Mouse (Mus musculus) spleen, adult 2 months (tissue): Measurements from ENCODE around the gene Itpk1. TPM values are rescaled to one million over a fixed set of nuclear protein-coding genes. Genes with fewer than 3 reads are reported as not detected.

Experiments
- DNase-seq, 2 experiments: peaks; one replicate each; pipeline versions ENCODE4 v3.0.0 to v3.0.0-alpha.2; 2012 to 2021; ENCODE audit warnings: low spot score in 2 of 2, low read depth in 1 of 2
- H3K27ac ChIP-seq: fragments of 200-500 bp; 2 replicates; pipeline ENCODE4 v1.5.1; 2012; ENCODE audit warnings: low read length, inconsistent platforms; ENCODE audit not compliant: insufficient read depth
- H3K27me3 ChIP-seq: fragments of 200-500 bp; 2 replicates; pipeline ENCODE4 v1.6.1; 2012; ENCODE audit warnings: mild to moderate bottlenecking, moderate library complexity, low read length, inconsistent platforms; ENCODE audit not compliant: control insufficient read depth, insufficient read depth
- H3K36me3 ChIP-seq: fragments of 200-500 bp; 2 replicates; pipeline ENCODE4 v1.6.1; 2012; ENCODE audit warnings: mild to moderate bottlenecking, low read length, inconsistent platforms; ENCODE audit not compliant: control insufficient read depth, insufficient read depth
- H3K4me1 ChIP-seq: fragments of 200-500 bp; 2 replicates; pipeline ENCODE4 v1.6.1; 2011; ENCODE audit warnings: inconsistent platforms; ENCODE audit not compliant: control insufficient read depth, insufficient read depth, insufficient read length
- H3K4me3 ChIP-seq: fragments of 200-500 bp; 2 replicates; pipeline ENCODE4 v1.5.1; 2011; ENCODE audit warnings: mild to moderate bottlenecking, inconsistent platforms; ENCODE audit not compliant: insufficient read depth, insufficient read length; ENCODE audit errors: extremely low read depth
- CTCF ChIP-seq: fragments of 200-500 bp; IDR thresholded peaks from 2 replicates; pipeline ENCODE4 v1.5.1; 2011; ENCODE audit warnings: mild to moderate bottlenecking, inconsistent platforms; ENCODE audit not compliant: insufficient read depth, insufficient read length, insufficient replicate concordance; ENCODE audit errors: extremely low read depth
- POLR2A ChIP-seq: fragments of 200-500 bp; IDR thresholded peaks from 2 replicates; pipeline ENCODE4 v1.6.1; 2011; ENCODE audit warnings: low read depth, low read length, inconsistent platforms
- WGBS: fragments of 180-500 bp; shearing (Covaris S2); methylation state at CpG from one replicate; pipeline ENCODE4 v1.1.7; 2018; 5-methylcytosine and 5-hydroxymethylcytosine counted together
- polyA plus RNA-seq: library from polyadenylated mRNA; depleted of rRNA; stranded (reverse); fragments of >200 nt; gene quantifications from 2 replicates; pipeline ENCODE4 v1.2.3, GENCODE M21; 2012

Gene Itpk1
- polyA plus RNA-seq, 1 experiment, result 22.2 TPM

DNA sequence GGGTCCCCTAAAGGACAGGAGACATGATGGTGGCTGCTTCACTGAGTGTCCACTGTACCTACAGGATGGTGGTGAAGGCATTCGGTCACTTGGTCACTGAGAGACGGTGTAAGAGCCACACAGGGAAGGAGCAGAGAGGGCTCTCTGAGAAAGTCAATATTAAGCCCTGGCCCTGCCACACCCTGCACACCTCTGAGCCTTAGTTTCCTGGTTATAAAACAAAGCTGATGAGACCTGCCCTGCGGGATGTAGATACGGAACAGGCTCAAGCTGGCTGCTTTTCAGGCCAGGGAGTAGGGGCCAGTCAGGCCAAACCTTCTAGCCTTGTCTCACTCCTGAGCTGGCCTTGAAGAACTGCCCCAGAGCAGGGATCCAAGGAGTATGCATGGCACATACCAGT, 82.9 kb downstream of the Itpk1 start:
- H3K4me3 ChIP-seq, result no peak overlapping the region
- DNase-seq, result no peak
- no peaks in the 10 kb centered on the region for H3K27me3 ChIP-seq
- 95% methylated on average over 4 of the region's 4 CpGs for WGBS
- peak overlapping the region; percentile 22; the same call in 1 of the 2 replicates for H3K27ac ChIP-seq
- peaks cover 18% of the 10 kb centered on the region; the same call in 1 of the 2 replicates for H3K4me1 ChIP-seq
- H3K36me3 ChIP-seq, result no peaks in the 10 kb centered on the region
- TF ChIP-seq POLR2A (no peak), CTCF (no peak)

DNA sequence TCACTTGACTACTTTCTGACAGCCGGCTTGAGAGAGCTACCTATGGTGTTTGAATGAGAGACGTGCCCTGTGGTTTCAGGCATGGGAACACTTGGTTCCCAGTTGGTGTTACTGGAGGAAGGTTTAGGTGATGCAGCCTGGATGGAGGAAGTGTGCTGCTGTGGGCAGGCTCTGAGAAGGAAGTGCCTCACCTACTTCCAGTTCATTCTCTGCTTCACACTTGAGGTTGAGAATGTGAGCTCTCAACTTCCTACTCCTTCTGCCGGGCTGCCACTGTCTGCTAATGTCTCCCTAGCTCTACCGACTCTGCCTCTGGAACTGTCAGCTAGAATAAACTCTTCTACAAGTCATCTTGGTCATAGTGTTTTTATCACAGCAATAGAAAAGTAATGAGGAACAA, 83.5 kb downstream of the Itpk1 start:
- TF ChIP-seq CTCF (no peak), POLR2A (no peak)
- Histone ChIP-seq H3K27me3 (no peaks in the 10 kb centered on the region), H3K36me3 (no peaks in the 10 kb centered on the region), H3K27ac (peak overlapping the region; percentile 28; the same call in 1 of the 2 replicates), H3K4me3 (no peak overlapping the region), H3K4me1 (peaks cover 18% of the 10 kb centered on the region; the same call in 1 of the 2 replicates)
- 65% methylated on average over 4 of the region's 4 CpGs for WGBS
- no peak for DNase-seq

DNA sequence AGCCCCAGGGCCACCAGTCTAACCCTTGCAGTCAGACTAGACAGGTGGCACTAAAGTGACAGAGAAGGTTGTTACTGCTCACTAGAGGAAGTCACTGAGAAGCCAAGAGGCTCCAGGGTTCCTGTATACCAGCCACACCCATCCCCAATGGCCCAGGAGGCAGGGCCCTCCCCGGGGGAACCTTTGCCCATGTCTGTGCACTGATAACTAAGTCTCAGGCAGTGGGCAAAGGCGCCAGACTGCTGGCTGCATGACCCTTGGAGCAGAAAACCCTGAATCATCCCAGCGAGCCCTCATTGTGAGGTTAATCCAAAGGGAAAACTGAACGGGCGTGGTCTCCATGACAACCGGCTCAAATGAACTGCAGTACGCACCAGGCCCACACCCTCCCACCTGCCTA, 84.8 kb downstream of the Itpk1 start:
- TF ChIP-seq CTCF (no peak), POLR2A (no peak)
- H3K4me3 ChIP-seq, result no peak overlapping the region
- 59% methylated on average over 7 of the region's 7 CpGs for WGBS
- H3K4me1 ChIP-seq, result peaks cover 18% of the 10 kb centered on the region; the same call in 1 of the 2 replicates
- no peaks in the 10 kb centered on the region for H3K36me3 ChIP-seq
- H3K27ac ChIP-seq, result no peak overlapping the region; the same call in 1 of the 2 replicates
- no peaks in the 10 kb centered on the region for H3K27me3 ChIP-seq
- no peak for DNase-seq

DNA sequence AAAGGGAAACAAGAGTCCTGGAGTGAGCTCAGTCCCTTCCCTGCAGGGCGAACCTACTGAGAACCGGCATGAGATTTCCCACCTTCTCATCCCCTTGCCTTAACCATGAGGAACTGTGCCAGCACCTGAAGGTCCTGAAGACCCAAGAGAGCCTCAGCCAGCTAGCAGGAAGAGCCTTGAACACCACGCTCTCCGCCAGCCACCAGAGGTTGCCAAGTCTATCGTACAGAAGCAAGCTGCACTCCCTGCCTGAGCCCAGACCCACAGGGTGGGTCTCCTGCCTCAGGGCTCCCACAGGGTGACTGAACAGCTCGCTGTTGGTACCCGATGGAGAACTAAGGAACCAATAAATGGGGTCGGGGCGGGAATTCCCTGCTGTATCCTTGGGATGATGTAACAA, 86.6 kb downstream of the Itpk1 start:
- WGBS, result 71% methylated on average over 9 of the region's 9 CpGs
- peaks cover 21% of the 10 kb centered on the region; the same call in 1 of the 2 replicates for H3K4me1 ChIP-seq
- H3K27me3 ChIP-seq, result no peaks in the 10 kb centered on the region
- H3K27ac ChIP-seq, result no peak overlapping the region
- DNase-seq, result no peak
- no peaks in the 10 kb centered on the region for H3K36me3 ChIP-seq
- TF ChIP-seq POLR2A (no peak), CTCF (no peak)
- no peak overlapping the region for H3K4me3 ChIP-seq

DNA sequence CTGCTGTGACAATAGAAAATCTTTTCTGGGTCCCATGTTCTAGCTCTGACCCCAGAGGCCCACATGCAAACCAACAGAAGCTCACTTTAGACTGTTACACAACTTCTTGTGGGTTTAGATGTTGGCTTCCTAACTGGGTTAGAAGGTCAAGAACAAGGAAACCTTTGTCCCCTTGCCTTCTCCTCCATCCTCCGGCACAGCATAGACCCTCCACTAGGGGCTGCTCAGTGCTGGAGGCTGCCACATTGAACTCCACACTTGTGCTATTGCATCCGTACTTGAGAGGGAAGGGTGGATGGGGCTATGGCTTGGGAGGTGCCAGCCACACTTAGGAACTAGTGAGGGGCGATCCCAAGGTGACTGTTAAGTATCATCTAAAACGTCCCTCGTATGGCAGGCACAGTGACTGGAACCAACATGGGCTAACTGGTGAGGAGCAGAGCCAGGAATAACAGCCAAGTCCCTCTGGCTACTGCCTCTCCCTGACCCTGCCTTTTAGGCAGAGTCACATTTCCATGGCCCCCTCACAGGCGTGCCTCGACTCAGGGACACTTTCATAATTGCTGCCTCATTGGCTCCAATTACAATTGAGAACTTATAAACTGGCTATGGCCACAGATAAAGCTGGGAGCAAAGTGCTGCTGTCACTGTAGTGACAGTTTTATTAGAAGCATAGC, 87.7 kb downstream of the Itpk1 start:
- Histone ChIP-seq H3K27ac (no peak overlapping the region), H3K27me3 (no peaks in the 10 kb centered on the region), H3K4me1 (peaks cover 16% of the 10 kb centered on the region; the same call in 1 of the 2 replicates), H3K4me3 (no peak overlapping the region), H3K36me3 (no peaks in the 10 kb centered on the region)
- TF ChIP-seq CTCF, result 0 out of 2 replicates have a peak, but pooled peaks have one; percentile 2
- no peak for TF ChIP-seq POLR2A
- 75% methylated on average over 7 of the region's 7 CpGs for WGBS
- no peak for DNase-seq

DNA sequence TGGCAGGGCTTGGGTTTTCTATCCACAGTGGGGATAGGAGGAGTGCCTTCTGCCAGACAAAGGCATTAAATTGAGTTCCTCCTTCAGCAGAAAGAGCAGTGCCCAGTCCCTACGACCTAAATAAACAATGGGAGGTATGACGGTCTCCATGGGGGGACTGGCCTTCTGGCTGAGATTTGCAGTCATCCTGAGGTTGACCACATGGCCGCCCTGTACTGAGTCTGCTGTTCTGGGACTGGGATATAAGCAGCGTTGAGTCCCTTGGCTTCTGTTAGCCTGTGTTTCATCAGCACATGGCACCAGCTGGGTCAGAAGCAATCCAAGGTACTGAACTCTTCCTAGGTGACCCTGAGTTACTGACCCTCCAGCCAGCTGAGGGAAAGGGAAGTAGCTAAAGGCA, 88.5 kb downstream of the Itpk1 start:
- 84% methylated on average over 4 of the region's 4 CpGs for WGBS
- TF ChIP-seq CTCF, result no peak
- TF ChIP-seq POLR2A, result no peak
- Histone ChIP-seq H3K4me3 (no peak overlapping the region), H3K4me1 (peaks cover 19% of the 10 kb centered on the region; the same call in 1 of the 2 replicates), H3K27me3 (no peaks in the 10 kb centered on the region), H3K36me3 (no peaks in the 10 kb centered on the region), H3K27ac (no peak overlapping the region)
- no peak for DNase-seq

DNA sequence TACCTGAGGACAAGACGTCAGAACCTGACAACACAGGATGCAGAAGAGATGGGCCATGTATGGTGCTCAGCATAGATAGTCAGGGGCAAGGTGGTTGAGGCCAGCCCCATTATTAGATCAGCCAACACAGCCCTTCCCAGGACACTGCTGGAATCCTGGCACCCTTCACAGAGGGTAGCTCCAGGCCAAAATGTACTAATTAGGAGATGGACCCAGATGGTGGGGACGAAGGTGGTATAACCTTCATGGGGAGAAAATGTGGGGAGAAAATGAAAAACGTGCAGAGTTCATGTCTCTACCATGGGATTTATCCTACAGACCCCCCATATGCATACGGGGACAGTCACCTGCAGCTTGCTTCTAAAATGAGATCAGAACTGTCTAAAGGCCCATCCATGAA, 91.3 kb downstream of the Itpk1 start:
- no peak for TF ChIP-seq CTCF
- TF ChIP-seq POLR2A, result no peak
- no peak for DNase-seq
- H3K27ac ChIP-seq, result no peak overlapping the region
- H3K4me3 ChIP-seq, result no peak overlapping the region
- no peaks in the 10 kb centered on the region for H3K36me3 ChIP-seq
- 85% methylated on average over 4 of the region's 4 CpGs for WGBS
- H3K27me3 ChIP-seq, result no peaks in the 10 kb centered on the region
- peaks cover 11% of the 10 kb centered on the region; the same call in 1 of the 2 replicates for H3K4me1 ChIP-seq
